Mouse (Mus musculus): ENCODE results near the gene Gm49387. TPM values are rescaled to one million over a fixed set of nuclear protein-coding genes. Genes with fewer than 3 reads are reported as not detected.

Gene Gm49387
- polyA plus RNA-seq, 1 experiment, result not detected

DNA sequence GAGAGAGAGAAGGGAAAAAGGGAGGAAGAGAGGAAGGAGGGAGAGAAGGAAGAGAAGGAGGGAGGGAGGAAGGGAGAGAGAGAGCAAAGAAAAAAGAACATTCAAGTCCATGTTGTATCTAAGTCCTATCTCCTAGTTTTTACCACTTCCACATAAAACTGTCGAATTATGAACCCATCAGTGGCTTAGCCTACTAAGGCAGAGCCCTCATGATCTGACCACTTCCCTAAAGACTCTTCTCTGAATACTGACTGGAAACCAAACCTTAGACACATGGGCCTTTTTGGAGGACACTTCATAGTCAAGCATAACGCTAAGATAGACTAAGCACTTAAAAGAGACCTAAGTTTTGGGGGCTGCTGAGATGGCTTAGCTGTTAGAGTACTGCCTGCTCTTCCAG lies 47.6 kb downstream of the Gm49387 start:
- TF ChIP-seq POLR2A (IDR thresholded peaks at IDR 0.05; ENCODE audit: borderline replicate concordance, extremely low read depth, insufficient read depth, insufficient read length, poor library complexity, severe bottlenecking) (no peak), CTCF (IDR thresholded peaks at IDR 0.05; ENCODE audit: borderline replicate concordance, extremely low read depth, insufficient read depth, insufficient read length) (no peak)
- no peak for DNase-seq (ENCODE audit: low read depth)

DNA sequence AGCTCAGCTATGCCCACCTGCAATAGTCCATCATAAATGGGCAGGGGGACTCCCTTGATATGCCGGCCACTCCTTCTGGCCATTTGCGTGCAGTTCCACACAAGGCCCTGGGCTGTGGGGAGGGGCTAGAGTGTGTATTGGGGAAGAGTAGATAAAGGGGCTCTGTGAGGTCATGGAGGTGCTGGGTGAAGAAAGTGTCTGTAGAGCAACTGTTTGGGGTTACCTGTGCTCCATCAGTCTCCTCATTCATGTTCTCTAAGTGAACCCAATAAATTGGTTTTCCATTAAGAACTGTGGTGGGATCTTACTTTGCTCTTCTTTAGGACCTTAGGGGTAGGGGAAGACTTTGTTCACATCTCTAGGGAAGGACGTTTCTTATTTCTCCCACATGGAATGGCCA lies 49.4 kb downstream of the Gm49387 start, which contains the start of gene Colq:
Gene Colq (minus strand): TSS at position 101 of the 400 bp plus-strand sequence.
- TF ChIP-seq POLR2A (IDR thresholded peaks at IDR 0.05; ENCODE audit: borderline replicate concordance, extremely low read depth, insufficient read depth, insufficient read length, poor library complexity, severe bottlenecking), result no peak
- TF ChIP-seq CTCF (IDR thresholded peaks at IDR 0.05; ENCODE audit: borderline replicate concordance, extremely low read depth, insufficient read depth, insufficient read length), result no peak
- no peak for DNase-seq (ENCODE audit: low read depth)

DNA sequence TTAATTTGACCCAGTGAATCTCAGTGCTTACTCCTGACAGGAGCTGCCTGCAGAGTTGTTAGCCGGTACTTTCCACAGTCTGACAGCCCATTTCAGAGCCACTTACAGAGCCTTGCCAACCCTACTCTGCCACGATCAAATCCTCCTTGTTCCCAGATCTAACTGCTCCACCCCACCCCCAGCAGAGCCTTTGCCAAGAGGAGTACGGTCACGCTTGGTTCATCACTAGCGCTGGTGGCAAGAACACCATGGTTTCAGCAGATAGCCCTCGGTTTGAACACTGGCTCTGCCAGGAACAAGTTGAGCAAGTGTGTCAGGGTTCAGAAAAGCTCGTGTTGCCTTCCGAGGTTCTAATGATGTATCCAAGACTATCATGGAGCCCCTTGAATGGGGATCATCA lies 54.2 kb downstream of the Gm49387 start:
- TF ChIP-seq CTCF (IDR thresholded peaks at IDR 0.05; ENCODE audit: borderline replicate concordance, extremely low read depth, insufficient read depth, insufficient read length) (no peak), POLR2A (IDR thresholded peaks at IDR 0.05; ENCODE audit: borderline replicate concordance, extremely low read depth, insufficient read depth, insufficient read length, poor library complexity, severe bottlenecking) (no peak)
- no peak for DNase-seq (ENCODE audit: low read depth)

DNA sequence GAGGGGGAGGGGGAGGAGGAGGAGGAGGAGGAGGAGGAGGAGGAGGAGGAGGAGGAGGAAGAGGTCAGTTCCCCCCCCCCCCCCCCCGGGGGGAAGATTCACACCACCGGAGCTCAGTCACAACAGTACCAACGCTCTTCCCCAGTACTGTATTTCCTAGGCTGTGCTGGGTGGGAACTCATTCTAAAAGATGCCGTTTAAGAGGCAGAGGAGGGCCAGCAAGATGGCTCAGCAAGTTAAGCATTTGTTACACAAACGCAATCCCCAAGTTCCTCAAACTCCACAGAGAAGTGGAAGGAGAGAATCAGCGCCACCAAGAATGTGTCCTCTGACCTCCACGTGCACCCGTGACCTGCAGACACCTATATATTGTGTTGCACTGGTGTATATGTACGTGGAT lies 57.6 kb downstream of the Gm49387 start:
- DNase-seq (ENCODE audit: low read depth), result no peak
- no peak for TF ChIP-seq POLR2A (IDR thresholded peaks at IDR 0.05; ENCODE audit: borderline replicate concordance, extremely low read depth, insufficient read depth, insufficient read length, poor library complexity, severe bottlenecking)
- TF ChIP-seq CTCF (IDR thresholded peaks at IDR 0.05; ENCODE audit: borderline replicate concordance, extremely low read depth, insufficient read depth, insufficient read length), result no peak

DNA sequence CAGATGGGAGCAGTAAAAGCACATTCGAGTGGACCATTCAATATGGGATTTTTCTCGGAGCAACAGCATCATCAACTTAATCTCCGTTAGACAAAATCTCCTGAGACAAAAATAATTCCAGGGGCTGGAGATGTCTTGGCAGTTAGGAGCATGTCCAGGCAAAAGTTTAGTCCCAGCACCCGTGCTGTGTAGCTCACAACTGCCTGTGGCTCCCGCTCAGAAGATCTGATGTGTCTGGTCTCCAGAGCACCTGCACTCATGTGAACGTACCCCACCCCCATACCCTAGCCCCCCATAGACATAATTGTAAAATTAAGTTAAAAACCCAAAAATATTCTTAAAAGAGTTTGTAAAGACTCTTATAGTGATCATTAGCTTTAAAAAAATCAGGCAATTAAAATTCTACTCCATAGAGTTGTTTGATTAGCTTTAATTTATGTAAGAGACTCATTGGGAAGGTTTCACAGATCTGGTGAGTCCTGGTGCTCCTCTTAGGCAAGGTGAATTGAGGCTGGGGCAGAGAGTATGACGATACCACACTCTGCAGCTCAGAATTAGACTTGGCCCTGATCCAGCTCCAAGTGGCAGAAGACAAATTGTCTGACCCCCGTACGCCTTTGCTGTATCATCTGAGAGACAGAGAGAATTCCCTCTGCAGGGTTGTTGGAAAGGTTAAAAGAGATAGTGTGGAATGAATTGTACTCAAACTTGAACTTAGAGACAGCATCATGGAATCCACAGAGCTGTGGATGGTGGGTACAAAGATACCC lies 62.5 kb downstream of the Gm49387 start:
- no peak for DNase-seq (ENCODE audit: low read depth)
- TF ChIP-seq CTCF (IDR thresholded peaks at IDR 0.05; ENCODE audit: borderline replicate concordance, extremely low read depth, insufficient read depth, insufficient read length), result no peak

DNA sequence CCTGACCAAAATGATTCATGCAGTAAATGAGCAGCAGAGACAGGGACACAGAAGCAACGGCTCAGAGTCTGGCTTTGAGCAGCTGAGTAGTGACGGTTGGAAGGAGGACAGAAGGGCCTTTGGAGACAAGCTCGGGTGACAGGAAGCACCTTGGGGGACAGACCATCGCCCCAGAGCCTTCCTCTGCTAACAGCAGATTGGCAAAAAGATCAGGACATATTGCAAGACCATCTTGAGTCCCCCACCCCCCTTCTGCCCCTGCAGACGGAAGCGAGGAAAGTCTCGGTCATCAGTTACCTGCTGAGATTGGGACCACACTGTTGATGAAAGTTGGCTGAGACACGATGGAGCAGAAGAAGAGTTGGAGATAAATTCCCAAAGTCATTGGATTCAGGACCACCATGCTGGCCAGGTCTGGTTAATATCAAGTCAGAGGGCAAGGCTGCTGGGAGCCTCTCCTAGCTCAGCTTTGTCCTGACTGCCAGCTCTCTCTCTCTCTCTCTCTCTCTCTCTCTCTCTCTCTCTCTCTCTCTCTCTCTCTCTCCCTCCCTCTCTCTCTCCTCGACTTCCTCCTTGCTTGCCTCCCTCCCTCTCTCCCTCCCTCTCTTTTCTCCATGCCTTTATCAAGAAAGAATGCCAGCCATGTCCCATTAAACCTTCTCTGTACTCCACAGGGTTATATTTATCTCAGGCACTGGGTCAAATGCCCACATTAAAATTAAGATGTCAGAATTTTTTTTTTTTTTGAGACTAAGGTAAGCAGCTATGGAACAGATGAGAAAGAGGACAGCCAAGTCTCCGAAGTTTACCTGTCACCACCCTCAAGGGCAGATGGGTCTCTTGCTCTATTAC lies 63.6 kb downstream of the Gm49387 start:
- no peak for TF ChIP-seq CTCF (IDR thresholded peaks at IDR 0.05; ENCODE audit: borderline replicate concordance, extremely low read depth, insufficient read depth, insufficient read length)
- no peak for TF ChIP-seq POLR2A (IDR thresholded peaks at IDR 0.05; ENCODE audit: borderline replicate concordance, extremely low read depth, insufficient read depth, insufficient read length, poor library complexity, severe bottlenecking)
- DNase-seq (ENCODE audit: low read depth), result no peak

DNA sequence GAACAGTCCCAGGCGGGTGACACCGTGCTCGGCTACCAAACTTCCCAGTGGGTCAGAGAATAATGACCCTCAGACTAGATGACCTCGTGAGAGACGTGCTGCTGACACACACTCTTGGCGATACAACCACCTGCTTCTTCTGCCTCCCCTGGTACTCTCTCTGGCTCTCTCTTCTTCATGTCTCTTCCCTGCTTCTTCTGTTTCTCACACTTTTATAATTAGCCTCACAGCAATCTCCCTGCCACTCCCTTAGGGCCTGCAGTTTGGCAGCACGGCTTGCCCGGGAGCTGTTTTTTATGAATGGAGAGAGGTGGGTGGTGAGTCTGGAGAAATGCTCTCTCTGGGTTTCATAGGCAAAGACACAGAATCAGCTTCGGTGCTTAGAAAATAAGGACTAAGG lies 64.8 kb downstream of the Gm49387 start:
- TF ChIP-seq POLR2A (IDR thresholded peaks at IDR 0.05; ENCODE audit: borderline replicate concordance, extremely low read depth, insufficient read depth, insufficient read length, poor library complexity, severe bottlenecking) (no peak), CTCF (IDR thresholded peaks at IDR 0.05; ENCODE audit: borderline replicate concordance, extremely low read depth, insufficient read depth, insufficient read length) (no peak)
- no peak for DNase-seq (ENCODE audit: low read depth)

DNA sequence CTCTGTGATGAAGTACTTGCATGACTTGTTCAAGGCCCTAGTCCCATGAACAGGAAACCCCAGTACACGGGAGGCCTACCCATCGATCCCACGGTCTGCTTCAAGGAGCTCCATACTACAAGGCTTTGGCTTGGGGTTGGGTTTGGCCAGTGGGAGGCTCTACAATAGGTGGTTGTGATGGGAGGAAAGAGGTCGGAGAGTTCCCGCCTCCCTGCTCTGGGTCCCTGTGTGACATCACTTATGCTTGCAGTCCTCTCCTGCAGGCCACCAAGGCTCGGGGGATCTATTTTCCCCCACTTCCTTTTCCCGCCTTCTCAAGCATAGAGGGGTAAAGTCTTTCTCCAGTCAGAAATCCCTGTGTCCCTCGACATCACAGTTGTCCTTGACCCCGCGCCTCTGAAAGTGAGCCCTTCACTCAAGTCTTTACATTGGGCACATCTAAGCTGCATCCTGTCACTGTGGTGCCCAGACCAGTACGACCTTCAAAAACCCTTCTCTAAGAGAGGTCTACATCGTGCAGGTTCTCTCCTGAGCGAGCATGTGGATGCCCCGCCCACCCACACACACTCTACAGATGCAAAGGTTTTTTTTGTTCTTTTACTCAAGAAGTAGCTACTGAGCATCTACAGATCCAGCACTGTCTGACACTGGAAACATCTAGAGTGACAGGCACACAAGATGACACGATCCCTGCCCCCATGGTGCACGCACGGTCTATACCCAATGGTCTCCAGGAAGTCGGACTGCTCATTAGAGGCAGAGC lies 65.6 kb downstream of the Gm49387 start:
- no peak for TF ChIP-seq POLR2A (IDR thresholded peaks at IDR 0.05; ENCODE audit: borderline replicate concordance, extremely low read depth, insufficient read depth, insufficient read length, poor library complexity, severe bottlenecking)
- no peak for TF ChIP-seq CTCF (IDR thresholded peaks at IDR 0.05; ENCODE audit: borderline replicate concordance, extremely low read depth, insufficient read depth, insufficient read length)
- DNase-seq (ENCODE audit: low read depth), result no peak

DNA sequence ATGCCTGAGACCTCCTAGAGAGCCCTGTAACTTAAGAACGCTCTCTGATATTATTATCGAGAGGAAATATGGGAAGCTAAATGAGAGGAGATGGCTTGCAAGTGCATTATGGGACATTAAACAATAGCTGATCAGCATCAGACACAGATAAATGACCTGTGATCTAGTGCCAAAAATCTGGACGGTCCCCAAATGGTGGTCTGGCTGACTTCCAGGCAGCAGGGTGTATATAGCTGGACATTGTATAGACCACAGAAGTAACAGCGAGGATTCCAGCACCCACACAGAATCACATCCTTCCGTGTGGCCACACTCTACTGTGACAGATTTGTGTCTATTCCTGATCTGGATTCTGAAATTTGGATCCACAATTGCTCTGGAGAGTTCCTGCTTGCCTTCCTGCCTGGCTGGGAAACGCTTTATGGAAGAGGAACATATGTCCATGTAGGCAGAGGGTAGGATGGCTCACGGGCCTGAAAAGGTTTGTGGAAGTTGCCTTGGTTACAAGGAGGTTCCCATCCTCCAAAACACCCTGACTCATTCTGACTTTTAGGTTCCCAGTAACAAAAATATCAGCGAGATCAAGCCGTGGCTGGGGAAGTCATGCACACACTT lies 68.0 kb downstream of the Gm49387 start:
- no peak for DNase-seq (ENCODE audit: low read depth)
- TF ChIP-seq CTCF (IDR thresholded peaks at IDR 0.05; ENCODE audit: borderline replicate concordance, extremely low read depth, insufficient read depth, insufficient read length) (no peak), POLR2A (IDR thresholded peaks at IDR 0.05; ENCODE audit: borderline replicate concordance, extremely low read depth, insufficient read depth, insufficient read length, poor library complexity, severe bottlenecking) (no peak)

DNA sequence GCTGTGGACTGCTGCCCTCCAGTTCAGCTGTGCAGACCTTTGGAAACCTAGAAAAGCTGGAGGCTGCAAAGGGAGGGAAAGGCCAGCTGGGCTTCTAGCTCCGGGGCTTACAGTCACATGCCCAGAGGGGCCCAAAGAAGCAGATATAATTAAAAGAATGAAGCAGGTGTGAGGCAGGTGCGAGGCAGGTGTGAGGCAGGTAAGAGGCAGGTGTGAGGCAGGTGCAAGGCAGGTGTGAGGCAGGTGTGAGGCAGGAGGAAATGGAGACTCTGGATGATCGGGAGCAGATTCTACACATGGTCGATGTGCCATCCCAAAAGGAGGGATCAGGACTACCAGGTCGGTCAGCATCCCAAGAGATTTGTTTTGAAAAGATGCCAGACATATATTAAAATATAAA lies 69.3 kb downstream of the Gm49387 start:
- TF ChIP-seq CTCF (IDR thresholded peaks at IDR 0.05; ENCODE audit: borderline replicate concordance, extremely low read depth, insufficient read depth, insufficient read length) (no peak), POLR2A (IDR thresholded peaks at IDR 0.05; ENCODE audit: borderline replicate concordance, extremely low read depth, insufficient read depth, insufficient read length, poor library complexity, severe bottlenecking) (no peak)
- no peak for DNase-seq (ENCODE audit: low read depth)
